Mouse (Mus musculus) megakaryocyte progenitor cell, adult 5-6 weeks (primary cell): Measurements from ENCODE around the gene Zcchc7. TPM values are rescaled to one million over a fixed set of nuclear protein-coding genes. Genes with fewer than 3 reads are reported as not detected.

Experiments used
- ATAC-seq: replicated peaks from 2 replicates; pipeline ENCODE4 v1.8.0; 2016; ENCODE audit warnings: mild to moderate bottlenecking, moderate TSS enrichment, inconsistent platforms; ENCODE audit not compliant: poor library complexity
- total RNA-seq, 2 experiments: library from RNA; stranded (forward) in 1 of 2; stranded (reverse) in 1 of 2; fragments of 157-497, 149-512 nt in 1 of 2; fragments of 200-1000 nt in 1 of 2; gene quantifications; 2 replicates each; pipeline versions ENCODE4 v1.2.3 to v1.2.4; 2015 to 2017

The Zcchc7 gene
- total RNA-seq, 2 experiments from 2014 or later, result 49.9 to 118 TPM

GRCm38 (mm10) chr4:44953041-44953440 is 197.4 kb downstream of the Zcchc7 start:
- no peak for ATAC-seq

GRCm38 (mm10) chr4:44958776-44959175 is 203.1 kb downstream of the Zcchc7 start:
- ATAC-seq, result no peak

GRCm38 (mm10) chr4:44959220-44959619 is 203.5 kb downstream of the Zcchc7 start:
- ATAC-seq, result no peak

GRCm38 (mm10) chr4:44963156-44963555 is 207.5 kb downstream of the Zcchc7 start:
- ATAC-seq, result no peak

GRCm38 (mm10) chr4:44965175-44965574 is 209.5 kb downstream of the Zcchc7 start:
- ATAC-seq, result no peak

- no peak for ATAC-seq
These were observed 210.1 kb downstream of the Zcchc7 start for GRCm38 (mm10) chr4:44965736-44966135.

GRCm38 (mm10) chr4:44967402-44967801 is 211.7 kb downstream of the Zcchc7 start:
- ATAC-seq, result no peak

- no peak for ATAC-seq
These were observed 214.4 kb downstream of the Zcchc7 start for GRCm38 (mm10) chr4:44970056-44970455.

GRCm38 (mm10) chr4:44970612-44971110 is 215.0 kb downstream of the Zcchc7 start:
- ATAC-seq, result peak; percentile 52

GRCm38 (mm10) chr4:44973450-44973849 is 217.8 kb downstream of the Zcchc7 start:
- ATAC-seq, result peak; percentile 95

- peak; percentile 5; the same call in 1 of the 2 replicates for ATAC-seq
These were observed 218.2 kb downstream of the Zcchc7 start for GRCm38 (mm10) chr4:44973871-44974270.

- no peak for ATAC-seq
These were observed 218.7 kb downstream of the Zcchc7 start for GRCm38 (mm10) chr4:44974331-44974730.

GRCm38 (mm10) chr4:44976026-44976615 is 220.4 kb downstream of the Zcchc7 start:
- no peak for ATAC-seq

- no peak for ATAC-seq
These were observed 221.4 kb downstream of the Zcchc7 start for GRCm38 (mm10) chr4:44976921-44977710.

GRCm38 (mm10) chr4:44978175-44978574 is 222.5 kb downstream of the Zcchc7 start:
- no peak for ATAC-seq

- ATAC-seq, result no peak
These were observed 224.2 kb downstream of the Zcchc7 start for GRCm38 (mm10) chr4:44979794-44980338.

GRCm38 (mm10) chr4:44981280-44981973 is 225.8 kb downstream of the Zcchc7 start, which contains the start of gene Grhpr:
Grhpr (plus strand) TSS chr4:44981395.
- ATAC-seq, result peak; percentile 80
